Mouse (Mus musculus) ES-Bruce4 (cell line): Measurements from ENCODE around the gene Rpl12. TPM values are rescaled to one million over a fixed set of nuclear protein-coding genes. Genes with fewer than 3 reads are reported as not detected.

Source experiments
- H3K27ac ChIP-seq: 2 replicates; pipeline ENCODE4 v1.5.1; 2012; ENCODE audit warnings: low read length, inconsistent platforms; ENCODE audit not compliant: insufficient read depth
- H3K27me3 ChIP-seq: 2 replicates; pipeline ENCODE4 v1.6.1; 2012; ENCODE audit warnings: mild to moderate bottlenecking, low read length, inconsistent platforms; ENCODE audit not compliant: control insufficient read depth, poor library complexity, insufficient read depth, severe bottlenecking
- H3K36me3 ChIP-seq: 2 replicates; pipeline ENCODE4 v1.6.1; 2012; ENCODE audit warnings: inconsistent platforms, mild to moderate bottlenecking, low read length, moderate library complexity; ENCODE audit not compliant: control insufficient read depth, poor library complexity, insufficient read depth, severe bottlenecking
- H3K4me1 ChIP-seq: one replicate; pipeline ENCODE4 v1.8.1; 2011; ENCODE audit warnings: low read length; ENCODE audit not compliant: control insufficient read depth, insufficient read depth
- H3K4me3 ChIP-seq: 2 replicates; pipeline ENCODE4 v1.5.1; 2011; ENCODE audit warnings: low read depth, mild to moderate bottlenecking, low read length
- H3K9ac ChIP-seq: 2 replicates; pipeline ENCODE4 v1.6.1; 2012; ENCODE audit warnings: low read depth, mild to moderate bottlenecking, inconsistent platforms; ENCODE audit not compliant: poor library complexity, severe bottlenecking
- H3K9me3 ChIP-seq: replicated peaks from 2 replicates; pipeline ENCODE4 v1.6.1; 2012; ENCODE audit warnings: mild to moderate bottlenecking, low read length, inconsistent platforms; ENCODE audit not compliant: control insufficient read depth, poor library complexity, insufficient read depth, severe bottlenecking
- CTCF ChIP-seq: IDR thresholded peaks from one replicate; pipeline ENCODE4 v1.8.1; 2011; ENCODE audit warnings: low read depth, low read length
- EP300 ChIP-seq: IDR thresholded peaks from 2 replicates; pipeline ENCODE4 v1.6.1; 2011; ENCODE audit warnings: low read depth, low read length; ENCODE audit not compliant: insufficient read depth
- POLR2A ChIP-seq: IDR thresholded peaks from one replicate; pipeline ENCODE4 v1.8.1; 2011; ENCODE audit warnings: low read length; ENCODE audit not compliant: insufficient read depth
- polyA plus RNA-seq: library from polyadenylated mRNA; stranded (reverse); fragments of >200 nt; gene quantifications from 2 replicates; pipeline ENCODE4 v1.2.4, GENCODE M21; 2011; ENCODE audit warnings: low read depth; ENCODE audit not compliant: missing spikeins, insufficient read depth, insufficient read length

Gene Rpl12
- polyA plus RNA-seq, 1 experiment, result 114 TPM

GRCm38 (mm10) chr2:32931730-32932129 is 29.6 kb upstream of the Rpl12 start:
- Histone ChIP-seq H3K27ac (0 out of 2 replicates have a peak overlapping the region, but pooled peaks have one; percentile 10), H3K4me3 (no peak overlapping the region)
- TF ChIP-seq CTCF, result no peak

GRCm38 (mm10) chr2:32938741-32939140 is 22.6 kb upstream of the Rpl12 start:
- no peak overlapping the region for H3K4me3 ChIP-seq
- H3K9me3 ChIP-seq, result no peaks in the 10 kb centered on the region
- peaks cover 4% of the 10 kb centered on the region for H3K4me1 ChIP-seq
- H3K27ac ChIP-seq, result no peak overlapping the region
- H3K36me3 ChIP-seq, result no peaks in the 10 kb centered on the region; the same call in 1 of the 2 replicates
- H3K27me3 ChIP-seq, result no peaks in the 10 kb centered on the region
- no peak overlapping the region for H3K9ac ChIP-seq
- TF ChIP-seq POLR2A (no peak), CTCF (no peak), EP300 (no peak)

More at GRCm38 (mm10) chr2:32931730-32932129, 29.6 kb upstream of the Rpl12 start:
- Histone ChIP-seq H3K27me3 (no peaks in the 10 kb centered on the region), H3K9me3 (no peaks in the 10 kb centered on the region), H3K36me3 (no peaks in the 10 kb centered on the region), H3K9ac (no peak overlapping the region), H3K4me1 (peaks cover 2% of the 10 kb centered on the region)

- Histone ChIP-seq H3K4me1 (peaks cover 2% of the 10 kb centered on the region), H3K27me3 (no peaks in the 10 kb centered on the region), H3K36me3 (no peaks in the 10 kb centered on the region; the same call in 1 of the 2 replicates), H3K9me3 (no peaks in the 10 kb centered on the region), H3K4me3 (no peak overlapping the region), H3K9ac (no peak overlapping the region), H3K27ac (peak overlapping the region; percentile 29)
- TF ChIP-seq EP300, result peak; percentile 63; the same call in 1 of the 2 replicates
- TF ChIP-seq POLR2A, result no peak
- TF ChIP-seq CTCF, result peak; percentile 22
Observed at GRCm38 (mm10) chr2:32939418-32939817, 21.9 kb upstream of the Rpl12 start.

- H3K36me3 ChIP-seq, result no peaks in the 10 kb centered on the region; the same call in 1 of the 2 replicates
- H3K9me3 ChIP-seq, result no peaks in the 10 kb centered on the region
- TF ChIP-seq POLR2A (no peak), CTCF (peak; percentile 69)
- no peak overlapping the region for H3K4me3 ChIP-seq
- H3K9ac ChIP-seq, result peak overlapping the region; percentile 13; the same call in 1 of the 2 replicates
- H3K27me3 ChIP-seq, result no peaks in the 10 kb centered on the region
- 0 out of 2 replicates have a peak overlapping the region, but pooled peaks have one; percentile 29 for H3K27ac ChIP-seq
- H3K4me1 ChIP-seq, result peaks cover 2% of the 10 kb centered on the region
Observed at GRCm38 (mm10) chr2:32940483-32940882, 20.9 kb upstream of the Rpl12 start.

GRCm38 (mm10) chr2:32947454-32947853 is 13.9 kb upstream of the Rpl12 start:
- TF ChIP-seq CTCF, result no peak
- TF ChIP-seq EP300, result no peak
- no peak for TF ChIP-seq POLR2A
- no peaks in the 10 kb centered on the region for H3K36me3 ChIP-seq
- no peak overlapping the region for H3K27ac ChIP-seq
- no peaks in the 10 kb centered on the region for H3K9me3 ChIP-seq
- no peaks in the 10 kb centered on the region for H3K4me1 ChIP-seq
- no peak overlapping the region for H3K4me3 ChIP-seq
- no peak overlapping the region for H3K9ac ChIP-seq
- no peaks in the 10 kb centered on the region for H3K27me3 ChIP-seq

GRCm38 (mm10) chr2:32954581-32954980 is 6.8 kb upstream of the Rpl12 start:
- no peaks in the 10 kb centered on the region for H3K27me3 ChIP-seq

More at GRCm38 (mm10) chr2:32954581-32954980, 6.8 kb upstream of the Rpl12 start:
- H3K4me3 ChIP-seq, result no peak overlapping the region
- peaks cover 7% of the 10 kb centered on the region; the same call in 1 of the 2 replicates for H3K36me3 ChIP-seq
- TF ChIP-seq CTCF (no peak), POLR2A (no peak), EP300 (no peak)
- no peak overlapping the region for H3K27ac ChIP-seq
- no peaks in the 10 kb centered on the region for H3K9me3 ChIP-seq
- H3K9ac ChIP-seq, result no peak overlapping the region
- no peaks in the 10 kb centered on the region for H3K4me1 ChIP-seq
